18 mouse cellular contexts compared by ENCODE assay signal in the genomic region with DNA sequence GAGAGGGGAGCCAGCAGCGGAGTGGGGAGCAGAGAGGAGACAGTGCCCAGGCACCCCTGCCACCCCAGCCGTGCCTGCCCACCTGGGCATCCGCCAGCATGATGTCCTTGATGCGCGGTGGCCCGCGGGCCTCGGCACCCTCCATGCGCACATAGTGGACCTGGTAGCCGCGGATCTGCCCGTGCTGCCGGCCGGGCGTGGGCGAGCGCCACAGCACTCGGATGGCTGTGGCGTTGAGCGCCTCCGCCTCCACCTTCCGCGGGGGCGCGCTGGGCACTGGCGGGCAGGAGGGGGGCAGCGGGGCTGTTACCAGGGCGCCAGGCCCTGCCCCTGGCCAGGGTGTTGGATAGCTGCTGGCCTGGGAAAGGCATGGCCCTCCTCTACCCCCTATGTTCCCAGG. TPM values are rescaled to one million over a fixed set of nuclear protein-coding genes. Genes with fewer than 3 reads are reported as not detected.
A peak's percentile ranks its signal among the peaks of the same experiment; 100 is the strongest.
DNase-seq lines count a peak whose midpoint lies in the region; ATAC-seq and TF ChIP-seq lines count a peak whose summit lies in the region.
"Had no signal": no experiment of that assay in that cellular context is flagged by ENCODE, and none has a peak within 500 bp of the region (broad histone marks: within the 10 kb centered on the region; RNA-seq: fewer than 3 reads in every experiment).

No protein-coding gene starts in this region.

- no peak for TF ChIP-seq POLR2A in cortical plate, adult 2 months (IDR thresholded peaks at IDR 0.05; ENCODE audit: extremely low read depth, insufficient read depth, low read length)

- no peak for TF ChIP-seq CTCF in cortical plate, adult 2 months (IDR thresholded peaks at IDR 0.05; ENCODE audit: extremely low read depth, insufficient read depth, low read length)

- DNase-seq in frontal cortex, postnatal 25 days (ENCODE audit: low spot score in 2 of 2) = no peak
- DNase-seq in right cerebral cortex, adult 18-20 months = peak; percentile 60
- DNase-seq in right cerebral cortex, postnatal 4 days = no peak
- DNase-seq in thymus, postnatal 25 days = no peak
- DNase-seq: adrenal gland, postnatal 14 days; cerebellum, adult 11-12 months; cerebellum, adult 9-11 months; cerebellum, postnatal 36 days; gastrocnemius, postnatal 36 days; heart, adult 11 months; heart, postnatal 36 days had no signal

- H3K4me1 ChIP-seq in cortical plate, adult 2 months (ENCODE audit: control insufficient read depth, insufficient read depth, low read length) = peaks cover 6% of the 10 kb centered on the region

- peak; percentile 20; the same call in 1 of the 2 replicates for ATAC-seq in frontal cortex, adult (ENCODE audit: low TSS enrichment)
- no peak for ATAC-seq in activated CD4-positive, CD25-positive, alpha-beta regulatory T cell, adult 4 months
- ATAC-seq: forebrain, embryonic 16.5 days had no signal

- H3K4me3 ChIP-seq in cortical plate, adult 2 months (ENCODE audit: insufficient read depth, low read length) = no peak overlapping the region
- H3K4me3 ChIP-seq: forebrain, embryonic 12.5 days; heart, embryonic 13.5 days; hindbrain, embryonic 15.5 days had no signal

- H3K27ac ChIP-seq in cortical plate, adult 2 months (ENCODE audit: insufficient read depth, low read length) = peak overlapping the region; percentile 75
- H3K27ac ChIP-seq: forebrain, embryonic 12.5 days; heart, embryonic 13.5 days; hindbrain, embryonic 15.5 days had no signal

RNA-seq across cellular contexts. Expression of a gene that starts 48.4 kb away (rescaled TPM):
- 688 and 773 TPM in 2 replicates for polyA plus RNA-seq in cortical plate, adult 2 months (2012; rRNA removed)
- 1 to 10 TPM; 6.5 to 8.6 TPM for polyA plus RNA-seq in activated CD4-positive, CD25-positive, alpha-beta regulatory T cell, adult 4 months (2017; shearing (Covaris generic))

Comparison
In these comparisons a context has a peak if more than half of its experiments do, and no peak if none do; other contexts are left out.
1. RNA of a gene that starts 48.4 kb away (polyA plus RNA-seq): 688 to 773 TPM in cortical plate, adult 2 months; 6.5 to 8.6 TPM in activated CD4-positive, CD25-positive, alpha-beta regulatory T cell, adult 4 months; every median in the first group is over 10 times any median in the second.